Mouse (Mus musculus): ENCODE results near the gene Poc1b.

- TF ChIP-seq CTCF (IDR thresholded peaks at IDR 0.05; ENCODE audit: control insufficient read depth, insufficient read depth, insufficient read length) (peak; percentile 37), CEBPB (IDR thresholded peaks at IDR 0.05; ENCODE audit: low read depth) (no peak), MYOD1 (IDR thresholded peaks at IDR 0.05; ENCODE audit: control insufficient read depth, insufficient read length, low read depth) (no peak), USF1 (IDR thresholded peaks at IDR 0.05; ENCODE audit: low read depth) (no peak), MAX (IDR thresholded peaks at IDR 0.05) (no peak)
These were observed 1.1 kb downstream of the Poc1b start, which contains the start of gene Galnt4 for GRCm38 (mm10) chr10:99107964-99108363.

Measured in C2C12 (cell line).